Mouse (Mus musculus) adrenal gland, postnatal 36 days (tissue): ENCODE measurements at regions not wholly inside any gene's neighbourhood (a gene's known extent, or its start where the extent isn't known, plus 50 kb on each side); places are given as distances from the start of the nearest gene placed in this dataset.

Experiments
- DNase-seq, 2 experiments: peaks; one replicate each; pipeline ENCODE4 v3.0.0; 2021; ENCODE audit warnings: mixed read lengths in 1 of 2

- no peak for DNase-seq
These were observed 54.7 kb downstream of the Spry2 start for GRCm38 (mm10) chr14:105841888-105842287.

DNA sequence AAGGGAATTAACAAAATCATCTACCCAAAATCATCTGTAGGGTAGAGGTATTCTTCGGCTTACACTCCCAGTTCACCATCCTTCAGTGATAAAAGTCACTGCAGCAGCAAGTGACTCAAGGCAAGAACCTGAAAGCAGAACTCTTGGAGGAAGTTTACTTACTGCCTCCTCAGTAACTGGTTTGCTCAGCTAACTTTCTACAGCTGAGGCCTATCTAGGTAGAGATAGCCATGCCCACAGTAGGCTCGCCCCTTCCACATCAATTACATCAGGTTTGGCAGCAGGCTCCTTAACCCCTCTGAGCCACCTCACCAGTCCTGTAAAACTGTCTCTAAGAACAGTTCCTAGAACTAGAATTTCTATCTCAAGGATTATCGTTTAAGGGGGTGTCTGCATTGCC is 59.1 kb downstream of the Spry2 start:
- no peak for DNase-seq

GRCm38 (mm10) chr14:105830701-105831100 is 65.9 kb downstream of the Spry2 start:
- DNase-seq = no peak

GRCm38 (mm10) chr14:105830301-105830700 is 66.3 kb downstream of the Spry2 start:
- DNase-seq = no peak

GRCm38 (mm10) chr14:105823129-105823528 is 73.5 kb downstream of the Spry2 start:
- no peak for DNase-seq

- no peak for DNase-seq
These were observed 74.0 kb downstream of the Spry2 start for GRCm38 (mm10) chr14:105822653-105823052.

DNA sequence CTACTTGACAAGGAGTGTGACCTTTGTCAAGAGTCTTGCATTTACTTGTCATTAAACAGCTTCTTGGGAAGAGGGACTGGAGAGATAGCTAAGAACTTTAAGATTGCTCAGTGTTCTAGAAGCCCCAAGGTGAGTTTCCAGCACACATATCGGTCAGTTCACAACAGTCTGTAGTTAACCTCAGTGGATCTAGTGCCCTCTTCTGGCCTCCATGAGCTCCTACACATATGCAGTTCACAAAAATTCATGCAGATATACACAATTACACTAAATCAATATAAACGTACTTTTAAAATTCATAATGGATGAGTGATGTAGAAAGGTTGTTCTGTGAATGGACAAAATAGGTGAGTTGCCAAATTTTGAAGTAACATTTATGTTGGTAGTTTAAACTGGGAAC is 77.1 kb downstream of the Spry2 start:
- no peak for DNase-seq

DNA sequence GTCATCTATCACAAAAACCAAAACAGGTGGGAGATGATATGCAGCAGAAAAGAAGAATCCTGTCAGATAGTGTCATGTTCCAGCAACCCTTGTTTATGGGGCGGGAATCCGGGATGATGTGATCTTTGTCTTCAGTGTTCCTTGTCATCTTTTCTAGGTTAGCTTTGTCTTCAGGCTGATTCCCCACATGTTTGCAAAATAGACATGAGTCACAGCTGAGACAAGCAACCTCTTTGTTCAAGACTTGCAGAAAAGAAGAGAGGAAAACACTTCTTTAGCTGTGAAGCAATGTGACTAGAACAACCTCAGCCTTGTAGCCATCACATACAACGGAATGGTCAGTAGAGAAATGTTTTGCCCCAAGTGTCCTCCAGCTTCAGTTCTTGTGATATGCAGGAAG is 77.8 kb downstream of the Spry2 start:
- no peak for DNase-seq

DNA sequence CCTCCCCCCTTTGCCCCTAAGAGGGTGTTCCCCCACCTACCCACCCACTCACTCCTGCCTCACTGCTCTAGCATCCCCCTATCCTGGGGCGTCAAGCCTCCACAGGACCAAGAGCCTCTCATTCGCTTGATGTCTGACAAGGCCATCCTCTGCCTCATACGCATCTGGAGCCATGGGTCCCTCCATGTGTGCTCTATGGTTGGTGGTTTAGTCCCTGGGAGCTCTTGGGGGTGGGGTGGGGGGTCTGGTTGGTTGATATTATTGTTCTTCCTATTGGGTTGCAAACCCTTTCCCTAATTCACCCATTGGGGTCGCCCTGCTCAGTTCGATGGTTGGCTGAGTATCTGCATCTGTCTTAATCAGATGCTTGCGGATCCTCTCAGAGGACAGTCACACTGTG is 79.1 kb downstream of the Spry2 start:
- no peak for DNase-seq

DNA sequence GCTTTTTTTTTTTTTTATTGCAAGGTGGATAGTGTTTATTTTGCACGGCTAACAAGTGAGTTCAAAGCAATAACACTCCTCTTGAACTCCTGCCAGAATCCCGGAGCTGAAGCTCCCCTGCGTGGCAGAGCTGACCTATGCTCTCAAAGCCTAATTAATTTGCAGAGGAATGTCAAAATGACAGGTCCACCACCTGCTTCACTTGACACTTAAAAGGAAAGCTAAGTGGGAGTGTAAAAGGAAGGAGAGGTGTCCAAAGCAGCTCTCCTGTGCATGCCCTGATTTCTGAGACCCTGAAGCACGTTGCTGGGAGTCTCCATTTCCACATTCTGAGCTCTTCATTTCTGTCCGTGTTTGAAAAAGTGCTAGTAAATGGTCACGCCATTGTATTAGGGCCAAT is 80.8 kb downstream of the Spry2 start:
- peak; percentile 11 to 16 for DNase-seq

GRCm38 (mm10) chr14:105815281-105815680 is 81.3 kb downstream of the Spry2 start:
- DNase-seq = no peak

GRCm38 (mm10) chr14:105813661-105814060 is 83.0 kb downstream of the Spry2 start:
- no peak for DNase-seq

DNA sequence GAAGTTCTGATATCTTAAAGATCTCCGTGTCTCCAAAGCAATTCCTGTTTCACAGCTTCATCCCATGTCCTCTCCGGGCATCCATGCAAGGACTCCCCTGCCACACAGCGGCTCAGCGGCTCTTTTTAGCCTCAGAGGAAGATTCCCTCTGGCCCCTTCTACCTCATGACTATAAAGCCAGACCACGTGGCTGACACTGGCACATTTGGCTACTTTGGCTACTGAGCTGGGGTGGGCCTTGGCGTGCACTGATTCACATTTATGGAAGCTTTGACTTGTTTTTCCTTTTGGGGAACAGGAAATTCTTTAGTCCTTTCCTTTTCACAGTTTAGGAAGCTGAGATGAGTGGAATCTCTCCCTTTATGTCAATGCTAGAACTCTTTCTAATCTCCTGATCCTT is 83.5 kb downstream of the Spry2 start:
- no peak for DNase-seq

DNA sequence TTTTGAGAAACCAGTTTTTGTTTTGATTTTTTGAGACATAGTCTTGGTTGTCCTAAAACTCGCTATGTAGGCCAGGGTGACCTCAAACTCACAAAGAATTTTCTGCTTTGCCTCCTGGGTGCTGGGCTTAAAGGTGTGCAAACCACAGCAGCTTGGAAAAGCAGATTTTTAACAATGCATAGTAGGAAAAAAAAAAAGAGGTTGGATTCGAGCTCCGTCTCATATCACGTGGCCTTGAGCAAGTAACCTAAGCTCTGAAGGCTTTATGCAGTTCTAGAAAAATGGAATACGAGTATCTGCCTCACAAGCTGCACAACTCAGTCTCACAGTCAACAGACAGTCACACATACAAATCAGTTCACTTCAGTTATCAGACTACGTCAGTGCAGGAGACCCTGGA is 90.9 kb downstream of the Spry2 start:
- no peak for DNase-seq

- DNase-seq = no peak
These were observed 91.3 kb downstream of the Spry2 start for GRCm38 (mm10) chr14:105805362-105805761.

DNA sequence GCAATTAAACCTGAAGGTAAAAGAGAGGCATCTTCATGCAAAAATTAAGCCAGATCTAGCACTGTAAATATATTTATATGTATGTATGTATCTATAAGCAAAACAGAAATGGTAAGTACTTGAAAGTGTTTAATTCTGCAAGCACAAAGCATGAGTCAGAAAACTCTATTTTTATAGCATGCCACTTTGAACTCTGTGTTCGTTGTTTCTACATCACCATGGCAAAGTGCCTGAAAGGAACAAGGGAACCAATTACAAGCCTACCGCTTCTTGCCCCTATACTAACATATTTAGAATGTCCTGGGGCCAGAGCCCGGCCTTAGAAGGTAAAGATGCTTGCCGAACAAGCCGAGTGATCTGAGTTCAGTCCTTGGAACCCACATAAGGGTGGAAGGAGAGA is 91.9 kb downstream of the Spry2 start:
- DNase-seq = no peak

DNA sequence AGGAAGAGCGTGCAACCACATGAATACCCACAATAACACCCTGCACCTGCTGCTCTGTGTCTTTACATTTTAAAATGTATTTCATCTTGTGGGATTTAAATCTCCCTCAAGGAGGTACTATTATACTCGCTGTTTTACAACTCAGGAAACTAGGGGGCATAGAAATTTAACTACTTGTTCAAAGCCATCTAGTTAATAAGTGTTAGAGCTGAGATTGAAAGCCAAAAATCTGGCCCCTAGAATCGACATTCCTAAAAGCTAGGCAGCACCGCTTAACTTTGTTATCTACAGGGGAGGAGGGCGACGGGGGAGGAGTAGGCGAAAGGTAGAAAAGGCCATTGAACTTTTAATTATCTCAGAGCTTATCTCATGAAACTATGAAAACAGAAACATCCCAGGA is 93.3 kb downstream of the Spry2 start:
- DNase-seq = no peak

GRCm38 (mm10) chr14:105802529-105803280 is 93.9 kb downstream of the Spry2 start:
- no peak for DNase-seq

GRCm38 (mm10) chr14:105800142-105800925 is 96.3 kb downstream of the Spry2 start:
- DNase-seq = no peak

DNA sequence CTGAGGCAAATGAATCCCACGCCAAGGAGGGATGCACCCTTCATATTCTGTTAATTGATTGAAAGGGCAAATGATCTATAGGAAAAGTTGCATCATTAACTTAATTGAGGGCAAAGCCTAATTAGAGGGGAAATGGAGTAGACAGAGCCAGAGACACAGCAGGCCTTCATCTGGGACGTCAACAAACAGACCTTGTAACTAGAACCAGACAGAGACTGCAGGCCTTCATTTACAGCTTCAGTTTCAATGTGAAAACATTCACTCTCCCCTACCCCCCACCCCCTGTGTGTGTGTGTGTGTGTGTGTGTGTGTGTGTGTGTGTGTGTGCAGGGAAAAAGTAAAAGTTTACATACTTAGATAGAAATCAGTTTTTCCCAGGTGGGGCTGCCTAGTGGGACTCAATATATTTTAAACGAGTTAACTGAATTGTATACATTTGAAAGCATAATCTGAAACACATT is 97.2 kb downstream of the Spry2 start:
- no peak for DNase-seq

DNA sequence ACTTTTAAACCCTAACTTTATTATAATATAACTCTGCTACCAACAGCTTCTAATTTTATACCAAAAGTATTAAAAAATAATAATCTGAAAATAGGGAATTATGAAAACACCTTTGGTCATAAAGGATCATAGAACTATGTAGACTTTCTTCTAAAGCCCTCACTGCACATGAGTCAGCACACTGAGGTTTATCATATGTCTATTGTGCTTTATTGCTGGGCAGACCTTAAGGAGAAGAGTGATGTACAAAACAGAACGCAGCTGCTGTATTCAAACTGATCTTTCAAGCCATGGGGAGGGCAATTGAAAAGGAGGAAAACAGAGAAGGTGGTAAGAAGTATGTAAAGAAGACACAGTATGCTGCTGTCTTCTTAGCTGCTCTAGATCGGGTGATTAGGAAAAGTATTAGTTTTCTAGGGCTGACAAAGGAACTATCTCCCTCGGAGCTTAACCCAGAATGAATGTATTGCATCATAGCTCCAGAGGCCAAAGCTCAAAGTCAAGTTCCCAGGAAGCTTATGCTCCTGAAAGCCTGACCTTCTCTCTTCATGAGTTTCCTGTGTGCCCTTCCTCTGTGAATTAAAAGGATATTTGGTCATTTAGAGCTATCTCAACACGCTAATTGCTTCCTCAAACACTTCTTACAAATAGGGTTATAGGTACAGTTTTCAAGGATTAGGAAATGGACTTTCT is 103.5 kb downstream of the Spry2 start:
- DNase-seq = no peak

DNA sequence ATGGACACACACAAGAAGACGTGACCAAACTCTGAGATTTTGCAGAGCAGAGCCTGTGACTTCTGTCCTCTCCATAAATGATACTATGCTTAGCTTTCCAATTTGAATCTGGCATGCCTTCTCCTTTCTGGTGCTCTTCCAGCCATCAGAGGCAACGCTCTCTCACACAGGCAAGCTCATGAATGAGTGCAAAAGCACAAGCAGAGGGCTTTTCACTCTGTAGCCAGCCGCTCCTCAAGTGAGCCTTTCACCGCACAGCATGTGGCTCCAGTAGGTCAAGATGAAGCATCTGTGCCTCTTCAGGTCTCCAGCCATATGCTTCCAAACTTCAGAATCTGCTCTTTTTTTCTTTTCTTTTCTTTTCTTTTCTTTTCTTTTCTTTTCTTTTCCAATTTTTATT is 106.2 kb downstream of the Spry2 start:
- DNase-seq = no peak

DNA sequence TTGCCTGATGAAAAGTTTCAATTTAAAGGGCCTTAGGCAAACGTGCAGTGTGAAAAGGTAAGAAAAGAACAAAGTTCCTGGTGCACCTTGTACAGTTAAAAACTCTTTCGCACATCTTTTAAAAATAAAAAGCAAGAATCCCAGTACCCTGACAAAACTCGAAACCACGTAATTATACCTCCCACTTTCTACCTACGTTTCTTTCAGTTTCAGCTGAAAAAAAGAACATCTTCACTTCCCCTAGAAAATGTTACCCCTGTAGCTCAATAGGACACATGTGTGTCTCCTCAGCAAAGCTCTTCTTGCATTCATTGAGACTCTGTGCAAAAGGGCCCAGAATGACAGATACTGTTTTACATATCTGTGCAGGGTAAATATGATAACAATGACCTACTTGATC is 113.2 kb downstream of the Spry2 start:
- no peak for DNase-seq
